Mouse (Mus musculus): Measurements from ENCODE around the gene Cd4. TPM values are rescaled to one million over a fixed set of nuclear protein-coding genes. Genes with fewer than 3 reads are reported as not detected.

Gene Cd4
- polyA plus RNA-seq, 1 experiment = 34.2 TPM

DNA sequence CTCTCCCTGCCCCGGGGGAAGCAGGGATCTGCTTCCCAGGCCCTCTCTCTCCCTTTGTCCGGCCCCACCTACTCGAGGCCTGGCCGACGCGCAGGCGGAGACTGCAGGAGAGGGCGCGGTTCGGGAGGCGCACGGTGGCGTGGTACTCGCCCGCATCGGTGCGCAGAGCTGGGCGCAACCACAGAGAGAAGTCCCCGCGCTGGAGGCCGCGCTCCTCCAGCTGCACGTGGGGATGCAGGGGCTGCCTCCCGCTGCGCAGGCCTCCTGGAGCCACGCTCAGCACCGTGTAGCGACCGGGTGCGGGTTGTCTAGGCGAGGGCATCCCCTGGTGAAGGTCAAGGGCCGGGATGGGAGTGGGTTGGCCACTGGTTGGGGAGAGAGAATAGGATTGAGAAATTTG, 22.0 kb upstream of the Cd4 start:
- Histone ChIP-seq H3K27ac (ENCODE audit: insufficient read depth, low read length) (no peak overlapping the region), H3K4me3 (ENCODE audit: extremely low read depth, insufficient read depth, insufficient read length) (no peak overlapping the region), H3K27me3 (ENCODE audit: control insufficient read depth, insufficient read depth, low read length) (no peaks in the 10 kb centered on the region; the same call in 1 of the 2 replicates), H3K36me3 (ENCODE audit: control insufficient read depth, insufficient read depth, low read length) (peaks cover 5% of the 10 kb centered on the region; the same call in 1 of the 2 replicates), H3K4me1 (ENCODE audit: control insufficient read depth, insufficient read depth, insufficient read length) (peaks cover 7% of the 10 kb centered on the region)
- no peak for DNase-seq (ENCODE audit: low read depth in 1 of 2, low spot score in 2 of 2)
- TF ChIP-seq POLR2A (IDR thresholded peaks at IDR 0.05; ENCODE audit: low read depth, low read length) = no peak
- no peak for TF ChIP-seq CTCF (IDR thresholded peaks at IDR 0.05; ENCODE audit: extremely low read depth, insufficient read depth, insufficient read length, insufficient replicate concordance)
- WGBS = 23% methylated on average over 32 of the region's 32 CpGs

DNA sequence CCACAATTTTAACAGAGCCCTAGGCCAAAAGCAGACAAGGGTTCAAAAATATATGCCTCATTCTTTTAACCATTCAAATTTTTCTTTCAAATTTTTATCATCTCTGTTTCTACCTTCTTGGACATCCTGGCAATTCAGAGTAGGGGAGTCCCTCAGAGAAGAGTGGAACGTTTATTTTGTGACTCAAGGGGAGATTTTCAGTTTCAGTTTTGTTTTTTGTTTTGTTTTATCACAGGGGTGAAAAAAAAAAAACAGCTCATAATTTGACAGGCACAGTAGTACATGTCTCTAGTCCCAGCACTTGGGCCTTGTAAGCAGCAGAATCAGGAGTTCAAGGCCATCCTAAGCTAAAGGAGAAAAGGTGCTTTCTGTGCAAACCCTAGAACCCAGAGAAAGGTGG, 19.7 kb upstream of the Cd4 start:
- 6% methylated on average over 1 of the region's 1 CpGs for WGBS
- H3K4me3 ChIP-seq (ENCODE audit: extremely low read depth, insufficient read depth, insufficient read length) = no peak overlapping the region
- peaks cover 7% of the 10 kb centered on the region for H3K4me1 ChIP-seq (ENCODE audit: control insufficient read depth, insufficient read depth, insufficient read length)
- no peak for TF ChIP-seq CTCF (IDR thresholded peaks at IDR 0.05; ENCODE audit: extremely low read depth, insufficient read depth, insufficient read length, insufficient replicate concordance)
- no peak for TF ChIP-seq POLR2A (IDR thresholded peaks at IDR 0.05; ENCODE audit: low read depth, low read length)
- DNase-seq (ENCODE audit: low read depth in 1 of 2, low spot score in 2 of 2) = no peak
- H3K27me3 ChIP-seq (ENCODE audit: control insufficient read depth, insufficient read depth, low read length) = no peaks in the 10 kb centered on the region; the same call in 1 of the 2 replicates
- H3K36me3 ChIP-seq (ENCODE audit: control insufficient read depth, insufficient read depth, low read length) = no peaks in the 10 kb centered on the region
- no peak overlapping the region for H3K27ac ChIP-seq (ENCODE audit: insufficient read depth, low read length)

DNA sequence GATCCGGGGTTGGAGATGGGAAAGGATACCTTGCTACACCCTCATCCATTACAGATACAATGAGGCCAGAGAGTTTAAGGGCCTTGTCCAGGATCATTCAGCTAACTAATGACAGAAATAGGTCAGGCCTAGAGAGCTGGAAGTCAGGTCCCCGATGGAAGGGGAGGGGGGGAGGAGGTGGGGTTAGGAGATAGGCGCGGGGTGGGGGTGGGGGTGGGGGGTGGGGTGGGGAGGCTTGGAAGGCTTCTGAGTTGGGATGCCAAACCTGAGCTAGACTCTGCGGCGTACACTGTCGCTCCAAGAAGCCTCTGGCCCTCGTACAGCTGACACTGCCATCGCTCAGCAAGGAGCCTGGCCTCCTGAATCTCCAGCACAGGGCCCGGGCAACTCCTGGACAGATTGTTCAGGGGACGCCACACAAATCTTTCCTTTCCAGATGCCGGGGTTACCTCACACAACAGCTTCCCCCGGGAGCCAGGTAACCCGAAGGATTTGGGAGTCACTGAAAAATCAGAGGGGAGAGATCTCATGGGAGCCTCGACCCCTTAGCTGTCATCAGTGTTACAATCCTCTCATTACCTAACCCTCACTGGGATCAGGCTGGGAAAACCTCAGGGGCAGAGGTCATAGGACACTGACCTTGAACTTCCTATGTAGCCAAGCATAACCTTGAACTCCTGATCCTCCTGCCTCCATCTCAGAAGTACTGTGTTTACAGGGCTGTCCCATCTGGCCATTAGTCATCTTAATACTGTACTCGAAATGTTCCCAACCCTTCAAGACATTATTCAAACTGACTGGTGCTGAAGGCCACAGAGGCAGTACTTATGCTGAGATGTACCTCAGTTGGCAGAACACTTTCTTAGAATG, 17.2 kb upstream of the Cd4 start:
- DNase-seq (ENCODE audit: low read depth in 1 of 2, low spot score in 2 of 2) = no peak
- peaks cover 16% of the 10 kb centered on the region for H3K4me1 ChIP-seq (ENCODE audit: control insufficient read depth, insufficient read depth, insufficient read length)
- H3K27ac ChIP-seq (ENCODE audit: insufficient read depth, low read length) = no peak overlapping the region
- no peaks in the 10 kb centered on the region for H3K36me3 ChIP-seq (ENCODE audit: control insufficient read depth, insufficient read depth, low read length)
- H3K27me3 ChIP-seq (ENCODE audit: control insufficient read depth, insufficient read depth, low read length) = no peaks in the 10 kb centered on the region; the same call in 1 of the 2 replicates
- TF ChIP-seq POLR2A (IDR thresholded peaks at IDR 0.05; ENCODE audit: low read depth, low read length) (no peak), CTCF (IDR thresholded peaks at IDR 0.05; ENCODE audit: extremely low read depth, insufficient read depth, insufficient read length, insufficient replicate concordance) (no peak)
- WGBS = 90% methylated on average over 14 of the region's 16 CpGs
- H3K4me3 ChIP-seq (ENCODE audit: extremely low read depth, insufficient read depth, insufficient read length) = no peak overlapping the region

DNA sequence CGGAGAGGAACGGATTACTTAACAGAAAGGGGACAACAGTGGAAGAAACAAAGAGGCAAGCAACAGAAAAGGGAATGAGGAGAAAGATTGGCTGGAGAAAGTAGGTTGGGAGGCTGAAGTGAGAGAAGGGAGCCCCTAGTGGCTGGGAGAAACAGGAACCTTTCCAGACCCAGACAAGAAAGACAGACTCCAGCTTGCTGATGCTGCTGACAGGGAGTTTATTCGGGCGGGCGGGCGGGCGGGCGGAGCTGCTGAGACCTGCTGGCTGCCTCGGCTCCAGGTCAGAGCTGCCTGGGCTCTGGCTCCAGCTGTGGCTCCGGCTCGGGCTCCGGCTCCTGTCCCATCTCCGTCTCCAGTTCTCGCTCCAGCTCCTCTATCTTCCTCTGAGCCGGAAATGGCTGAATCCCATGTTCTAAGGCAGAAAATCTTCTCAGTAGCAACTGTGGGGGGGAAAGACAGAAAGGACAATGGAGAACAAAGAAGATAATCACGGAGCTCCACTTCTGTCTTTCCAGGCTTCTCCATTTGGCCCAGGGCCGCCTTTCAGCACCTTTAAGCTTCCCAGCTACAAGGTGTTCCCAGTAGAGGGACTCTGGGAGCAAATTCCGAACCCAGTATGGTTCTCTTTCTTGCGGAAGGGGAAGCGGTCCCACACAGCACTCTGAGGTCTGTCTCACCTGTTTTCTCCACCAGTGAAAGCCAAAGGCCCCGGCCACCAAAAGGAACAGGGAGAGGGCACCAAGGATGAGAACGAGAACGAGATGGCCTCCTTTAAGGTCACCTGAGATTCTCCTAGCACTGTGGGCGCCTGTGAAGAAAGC, 16.4 kb upstream of the Cd4 start:
- no peaks in the 10 kb centered on the region for H3K27me3 ChIP-seq (ENCODE audit: control insufficient read depth, insufficient read depth, low read length)
- peak overlapping the region; percentile 50 for H3K4me3 ChIP-seq (ENCODE audit: extremely low read depth, insufficient read depth, insufficient read length)
- H3K36me3 ChIP-seq (ENCODE audit: control insufficient read depth, insufficient read depth, low read length) = no peaks in the 10 kb centered on the region
- WGBS = 47% methylated on average over 24 of the region's 24 CpGs
- peak overlapping the region; percentile 59 for H3K27ac ChIP-seq (ENCODE audit: insufficient read depth, low read length)
- peak; percentile 42; the same call in 1 of the 2 replicates for TF ChIP-seq CTCF (IDR thresholded peaks at IDR 0.05; ENCODE audit: extremely low read depth, insufficient read depth, insufficient read length, insufficient replicate concordance)
- no peak for TF ChIP-seq POLR2A (IDR thresholded peaks at IDR 0.05; ENCODE audit: low read depth, low read length)
- peak in 1 of 2 experiments; percentile 36 for DNase-seq (ENCODE audit: low read depth in 1 of 2, low spot score in 2 of 2)
- H3K4me1 ChIP-seq (ENCODE audit: control insufficient read depth, insufficient read depth, insufficient read length) = peaks cover 13% of the 10 kb centered on the region

DNA sequence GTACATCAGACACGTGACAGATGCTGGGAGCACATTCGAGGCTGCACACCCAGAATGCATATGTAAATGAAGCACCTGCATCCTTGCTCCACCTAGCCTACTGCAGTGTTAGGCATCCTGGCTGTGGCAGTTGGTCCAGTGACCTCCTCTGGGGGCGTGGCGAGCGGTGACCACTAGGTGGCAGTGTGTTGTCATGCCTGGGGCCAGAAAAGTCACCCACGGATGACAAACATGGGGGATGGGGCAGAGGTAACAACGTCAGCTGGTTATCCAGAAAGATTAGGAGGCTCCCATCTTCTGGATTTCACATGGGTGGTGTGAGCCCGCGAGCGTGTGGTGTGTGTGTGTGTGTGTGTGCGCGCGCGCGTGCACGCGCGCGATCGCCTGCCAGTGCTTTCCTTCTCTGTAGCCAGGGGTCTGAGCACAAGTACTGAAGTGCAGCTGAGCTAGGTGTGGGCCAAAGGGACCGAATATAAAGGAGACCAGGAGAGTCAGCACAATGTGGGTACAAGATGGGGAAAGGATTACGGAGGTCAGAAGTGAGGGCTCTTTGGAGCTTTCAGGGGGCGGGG, 15.6 kb upstream of the Cd4 start:
- peak; percentile 75 to 95 for DNase-seq (ENCODE audit: low read depth in 1 of 2, low spot score in 2 of 2)
- TF ChIP-seq CTCF (IDR thresholded peaks at IDR 0.05; ENCODE audit: extremely low read depth, insufficient read depth, insufficient read length, insufficient replicate concordance) (peak; percentile 99), POLR2A (IDR thresholded peaks at IDR 0.05; ENCODE audit: low read depth, low read length) (no peak)
- peaks cover 14% of the 10 kb centered on the region for H3K4me1 ChIP-seq (ENCODE audit: control insufficient read depth, insufficient read depth, insufficient read length)

DNA sequence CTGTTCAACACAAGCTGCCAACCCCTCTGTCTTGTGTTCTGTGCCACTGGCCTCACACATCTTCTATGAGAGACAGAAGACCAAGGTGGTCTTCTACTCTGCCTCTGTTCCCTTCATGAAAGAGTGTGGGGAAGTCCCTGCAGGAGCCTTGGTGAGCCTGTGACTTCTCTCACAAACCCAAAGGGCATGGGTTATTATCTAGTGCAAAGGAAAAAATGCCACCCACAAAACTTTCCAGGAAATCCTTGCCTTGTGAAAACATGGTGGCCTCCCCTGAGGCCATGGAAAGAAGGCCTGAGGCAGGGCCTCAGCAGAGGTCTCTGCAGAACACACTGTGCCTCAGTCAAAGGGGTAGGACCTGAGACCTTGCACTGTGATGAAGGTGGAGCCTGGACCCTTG, 13.8 kb upstream of the Cd4 start:
- H3K36me3 ChIP-seq (ENCODE audit: control insufficient read depth, insufficient read depth, low read length) = no peaks in the 10 kb centered on the region
- H3K27ac ChIP-seq (ENCODE audit: insufficient read depth, low read length) = no peak overlapping the region
- TF ChIP-seq CTCF (IDR thresholded peaks at IDR 0.05; ENCODE audit: extremely low read depth, insufficient read depth, insufficient read length, insufficient replicate concordance) = no peak
- TF ChIP-seq POLR2A (IDR thresholded peaks at IDR 0.05; ENCODE audit: low read depth, low read length) = no peak
- H3K27me3 ChIP-seq (ENCODE audit: control insufficient read depth, insufficient read depth, low read length) = no peaks in the 10 kb centered on the region
- H3K4me3 ChIP-seq (ENCODE audit: extremely low read depth, insufficient read depth, insufficient read length) = no peak overlapping the region
- H3K4me1 ChIP-seq (ENCODE audit: control insufficient read depth, insufficient read depth, insufficient read length) = peaks cover 15% of the 10 kb centered on the region; the same call in 1 of the 2 replicates
- DNase-seq (ENCODE audit: low read depth in 1 of 2, low spot score in 2 of 2) = no peak

More for the DNA sequence above, 15.6 kb upstream of the Cd4 start:
- no peaks in the 10 kb centered on the region for H3K36me3 ChIP-seq (ENCODE audit: control insufficient read depth, insufficient read depth, low read length)
- no peaks in the 10 kb centered on the region for H3K27me3 ChIP-seq (ENCODE audit: control insufficient read depth, insufficient read depth, low read length)
- peak overlapping the region; percentile 50 for H3K4me3 ChIP-seq (ENCODE audit: extremely low read depth, insufficient read depth, insufficient read length)
- under 1% methylated on average over 23 of the region's 23 CpGs for WGBS
- peak overlapping the region; percentile 59 for H3K27ac ChIP-seq (ENCODE audit: insufficient read depth, low read length)
